Mouse (Mus musculus): ENCODE measurements around the gene Ust.

The Ust gene

GRCm38 (mm10) chr10:8505346-8506246 is 13.0 kb downstream of the Ust start:
- in situ Hi-C loops (cut with MboI, MseI): loop anchor here (10.0 to 25.0 kb wide), 3 partner anchors 668 to 1291 kb away; partner anchors contain the start of genes Cnksr3 (in 1 of the 2) and Zc3h12d (in 1 of the 2)

GRCm38 (mm10) chr10:8504832-8505231 is 13.8 kb downstream of the Ust start:
- in situ Hi-C loops (cut with MboI, MseI): loop anchor here (10.0 to 25.0 kb wide), 3 partner anchors 668 to 1290 kb away; partner anchors contain the start of genes Cnksr3 (in 1 of the 2) and Zc3h12d (in 1 of the 2)

GRCm38 (mm10) chr10:8498951-8499891 is 19.4 kb downstream of the Ust start:
- in situ Hi-C loops (cut with MboI, MseI): no loop called here

GRCm38 (mm10) chr10:8495543-8496141 is 23.0 kb downstream of the Ust start:
- in situ Hi-C loops (cut with MboI, MseI): no loop called here

GRCm38 (mm10) chr10:8491909-8492591 is 26.6 kb downstream of the Ust start:
- in situ Hi-C loops (cut with MboI, MseI): no loop called here

- in situ Hi-C loops (cut with MboI, MseI): loop anchor here in 1 of 2 experiments (10.0 kb wide), 1 partner anchor 97 kb away; no protein-coding TSS in a partner anchor
Observed at GRCm38 (mm10) chr10:8487388-8487787, 31.2 kb downstream of the Ust start.

GRCm38 (mm10) chr10:8484487-8484886 is 34.1 kb downstream of the Ust start:
- in situ Hi-C loops (cut with MboI, MseI): loop anchor here in 1 of 2 experiments (10.0 kb wide), 1 partner anchor 100 kb away; no protein-coding TSS in a partner anchor

GRCm38 (mm10) chr10:8482779-8483178 is 35.8 kb downstream of the Ust start:
- in situ Hi-C loops (cut with MboI, MseI): loop anchor here in 1 of 2 experiments (10.0 kb wide), 1 partner anchor 102 kb away; no protein-coding TSS in a partner anchor

- in situ Hi-C loops (cut with MboI, MseI): loop anchor here in 1 of 2 experiments (10.0 kb wide), 1 partner anchor 105 kb away; no protein-coding TSS in a partner anchor
Observed at GRCm38 (mm10) chr10:8479779-8480178, 38.8 kb downstream of the Ust start.

- in situ Hi-C loops (cut with MboI, MseI): no loop called here
Observed at GRCm38 (mm10) chr10:8477936-8478335, 40.7 kb downstream of the Ust start.

GRCm38 (mm10) chr10:8471995-8472394 is 46.6 kb downstream of the Ust start:
- in situ Hi-C loops (cut with MboI, MseI): loop anchor here in 1 of 2 experiments (25.0 kb wide), 1 partner anchor 1910 kb away; no protein-coding TSS in a partner anchor

- in situ Hi-C loops (cut with MboI, MseI): loop anchor here in 1 of 2 experiments (25.0 kb wide), 1 partner anchor 1909 kb away; no protein-coding TSS in a partner anchor
Observed at GRCm38 (mm10) chr10:8471012-8471411, 47.6 kb downstream of the Ust start.

GRCm38 (mm10) chr10:8469516-8469915 is 49.1 kb downstream of the Ust start:
- in situ Hi-C loops (cut with MboI, MseI): loop anchor here in 1 of 2 experiments (25.0 kb wide), 1 partner anchor 1907 kb away; no protein-coding TSS in a partner anchor

GRCm38 (mm10) chr10:8468651-8469386 is 49.8 kb downstream of the Ust start:
- in situ Hi-C loops (cut with MboI, MseI): loop anchor here in 1 of 2 experiments (25.0 kb wide), 1 partner anchor 1907 kb away; no protein-coding TSS in a partner anchor

- in situ Hi-C loops (cut with MboI, MseI): loop anchor here in 1 of 2 experiments (25.0 kb wide), 1 partner anchor 1904 kb away; no protein-coding TSS in a partner anchor
Observed at GRCm38 (mm10) chr10:8465918-8466317, 52.7 kb downstream of the Ust start.

GRCm38 (mm10) chr10:8465216-8465615 is 53.4 kb downstream of the Ust start:
- in situ Hi-C loops (cut with MboI, MseI): loop anchor here in 1 of 2 experiments (25.0 kb wide), 1 partner anchor 1903 kb away; no protein-coding TSS in a partner anchor

- in situ Hi-C loops (cut with MboI, MseI): loop anchor here in 1 of 2 experiments (25.0 kb wide), 1 partner anchor 1899 kb away; no protein-coding TSS in a partner anchor
Observed at GRCm38 (mm10) chr10:8461372-8461771, 57.3 kb downstream of the Ust start.

GRCm38 (mm10) chr10:8454711-8455110 is 63.9 kb downstream of the Ust start:
- in situ Hi-C loops (cut with MboI, MseI): loop anchor here in 1 of 2 experiments (25.0 kb wide), 1 partner anchor 1892 kb away; no protein-coding TSS in a partner anchor

GRCm38 (mm10) chr10:8447681-8448080 is 70.9 kb downstream of the Ust start:
- in situ Hi-C loops (cut with MboI, MseI): no loop called here

Measured in T-helper 17 cell (primary cell).